Mouse (Mus musculus) CH12.LX (cell line): ENCODE measurements around the gene Usp46. TPM values are rescaled to one million over a fixed set of nuclear protein-coding genes. Genes with fewer than 3 reads are reported as not detected.

Experiments used
- DNase-seq: peaks from one replicate; pipeline ENCODE4 v3.0.0-alpha.2; 2013; ENCODE audit errors: extremely low read depth
- H3K27ac ChIP-seq: 2 replicates; pipeline ENCODE4 v1.5.1; 2012; ENCODE audit warnings: low read depth, mild to moderate bottlenecking, control low read depth, moderate library complexity; ENCODE audit not compliant: insufficient read depth
- H3K27me3 ChIP-seq: replicated peaks from 2 replicates; pipeline ENCODE3; 2012; ENCODE audit warnings: inconsistent platforms
- H3K36me3 ChIP-seq, 2 experiments: replicated peaks in 1 of 2; 2 replicates each; pipeline versions ENCODE3 to v1.6.1; 2012; ENCODE audit warnings: inconsistent platforms in 1 of 2, low read length in 1 of 2, mild to moderate bottlenecking in 1 of 2, mixed read lengths in 1 of 2, moderate library complexity in 1 of 2; ENCODE audit not compliant: control insufficient read depth in 1 of 2, insufficient read depth in 1 of 2
- H3K4me1 ChIP-seq, 2 experiments: 2 replicates each; pipeline ENCODE4 v1.6.1; 2012; ENCODE audit warnings: inconsistent platforms in 1 of 2, moderate library complexity in 1 of 2; ENCODE audit not compliant: insufficient read depth in 2 of 2, control insufficient read depth in 1 of 2
- H3K4me2 ChIP-seq: 2 replicates; pipeline ENCODE4 v1.6.1; 2012; ENCODE audit warnings: low read depth, mild to moderate bottlenecking, control low read depth; ENCODE audit not compliant: poor library complexity, insufficient read depth, severe bottlenecking
- H3K4me3 ChIP-seq, 3 experiments: fragments of 150-350 bp in 1 of 3; sonication (generic) in 1 of 3; replicated peaks in 1 of 3; 2 replicates each; pipeline versions ENCODE3 to v1.5.1; 2011 to 2012; ENCODE audit warnings: low read depth in 2 of 3, low read length in 2 of 3, mild to moderate bottlenecking in 2 of 3, moderate library complexity in 2 of 3, control low read depth in 1 of 3, improper control_type of control experiment in 1 of 3, inconsistent platforms in 1 of 3, mixed read lengths in 1 of 3; ENCODE audit not compliant: poor library complexity in 1 of 3
- H3K79me2 ChIP-seq: replicated peaks from 2 replicates; pipeline ENCODE4 v1.6.1; 2012; ENCODE audit warnings: mild to moderate bottlenecking, moderate library complexity; ENCODE audit not compliant: control insufficient read depth, poor library complexity, insufficient read depth, severe bottlenecking; ENCODE audit errors: extremely low read depth
- H3K9ac ChIP-seq: 2 replicates; pipeline ENCODE4 v1.6.1; 2012; ENCODE audit warnings: low read depth, mild to moderate bottlenecking, control low read depth, moderate library complexity; ENCODE audit not compliant: insufficient read depth
- H3K9me3 ChIP-seq: replicated peaks from 2 replicates; pipeline ENCODE3; 2012; ENCODE audit warnings: low read length, inconsistent platforms, mixed read lengths
- BHLHE40 ChIP-seq: IDR thresholded peaks from 2 replicates; pipeline ENCODE4 v1.6.1; 2011; ENCODE audit warnings: mild to moderate bottlenecking, low read depth, low read length, improper control_type of control experiment
- CHD2 ChIP-seq: IDR thresholded peaks from 2 replicates; pipeline ENCODE4 v1.6.1; 2011; ENCODE audit warnings: low read length, improper control_type of control experiment
- CTCF ChIP-seq, 2 experiments: IDR thresholded peaks in 1 of 2; conservative IDR thresholded peaks in 1 of 2; 2 replicates each; pipeline ENCODE4 v1.5.1; 2011 to 2012; ENCODE audit warnings: low read depth in 2 of 2, low read length in 2 of 2, improper control_type of control experiment in 1 of 2, inconsistent platforms in 1 of 2, mild to moderate bottlenecking in 1 of 2, moderate library complexity in 1 of 2
- E2F4 ChIP-seq: IDR thresholded peaks from 2 replicates; pipeline ENCODE4 v1.6.1; 2011; ENCODE audit warnings: low read depth, low read length, improper control_type of control experiment; ENCODE audit not compliant: insufficient replicate concordance
- ELF1 ChIP-seq: IDR thresholded peaks from 2 replicates; pipeline ENCODE4 v1.6.1; 2014; ENCODE audit warnings: low read depth, mild to moderate bottlenecking, inconsistent platforms, low read length, improper control_type of control experiment
- EP300 ChIP-seq: IDR thresholded peaks from 2 replicates; pipeline ENCODE4 v1.6.1; 2011; ENCODE audit warnings: low read length, improper control_type of control experiment
- HCFC1 ChIP-seq: IDR thresholded peaks from 2 replicates; pipeline ENCODE4 v1.6.1; 2012; ENCODE audit warnings: low read depth, mild to moderate bottlenecking, inconsistent platforms, low read length, improper control_type of control experiment
- MYC ChIP-seq: IDR thresholded peaks from 2 replicates; pipeline ENCODE4 v1.6.1; 2011; ENCODE audit warnings: low read depth, mild to moderate bottlenecking, improper control_type of control experiment, low read length
- NRF1 ChIP-seq: IDR thresholded peaks from 2 replicates; pipeline ENCODE4 v1.6.1; 2014; ENCODE audit warnings: low read depth, mild to moderate bottlenecking, inconsistent platforms, low read length, improper control_type of control experiment, moderate library complexity
- POLR2AphosphoS2 ChIP-seq: IDR thresholded peaks from 2 replicates; pipeline ENCODE4 v1.6.1; 2011; ENCODE audit warnings: low read depth, low read length, improper control_type of control experiment
- RCOR1 ChIP-seq: conservative IDR thresholded peaks from 2 replicates; pipeline ENCODE4 v1.6.1; 2012; ENCODE audit warnings: low read depth, mild to moderate bottlenecking, inconsistent platforms, low read length, improper control_type of control experiment
- SMC3 ChIP-seq: IDR thresholded peaks from 2 replicates; pipeline ENCODE4 v1.6.1; 2011; ENCODE audit warnings: low read depth, low read length, improper control_type of control experiment
- UBTF ChIP-seq: IDR thresholded peaks from 2 replicates; pipeline ENCODE4 v1.6.1; 2012; ENCODE audit warnings: low read depth, mild to moderate bottlenecking, inconsistent platforms, low read length, improper control_type of control experiment, moderate library complexity
- USF1 ChIP-seq: IDR thresholded peaks from 2 replicates; pipeline ENCODE4 v1.6.1; 2014; ENCODE audit warnings: low read depth, mild to moderate bottlenecking, inconsistent platforms, low read length, improper control_type of control experiment
- ZC3H11A ChIP-seq: IDR thresholded peaks from 2 replicates; pipeline ENCODE4 v1.6.1; 2012; ENCODE audit warnings: low read depth, mild to moderate bottlenecking, inconsistent platforms, low read length, improper control_type of control experiment
- dilution Hi-C: fragments of 300-500 bp; cut with MboI; formaldehyde crosslinking; loops from 2 replicates; pipeline ENCODE4 v1.14.3; 2020; ENCODE audit warnings: low sequenced_read_pairs; ENCODE audit not compliant: extremely low pct_unique_long_range_greater_than_20kb, extremely low pct_ligation_motif_present
- in situ Hi-C: fragments of 300-500 bp; cut with MboI; formaldehyde crosslinking; loops from 3 replicates; pipeline ENCODE4 v1.14.3; 2019; ENCODE audit warnings: low sequenced_read_pairs, low pct_ligation_motif_present, low pct_unique_long_range_greater_than_20kb, mixed read lengths
- polyA plus RNA-seq: library from polyadenylated mRNA; unstranded; fragments of >175 nt; gene quantifications from 2 replicates; pipeline ENCODE4 v1.2.1, GENCODE M21; 2012; ENCODE audit warnings: low read depth; ENCODE audit not compliant: insufficient read length
- total RNA-seq, 2 experiments: library from RNA; depleted of rRNA; stranded (reverse); fragments of 300-350 nt in 1 of 2; fragments of >200 nt in 1 of 2; gene quantifications; 2 replicates each; pipeline ENCODE4 v1.2.3; 2012 to 2014

Gene Usp46
- total and polyA plus RNA-seq, 3 experiments = 5.1 to 16.3 (median 15.6) TPM

DNA sequence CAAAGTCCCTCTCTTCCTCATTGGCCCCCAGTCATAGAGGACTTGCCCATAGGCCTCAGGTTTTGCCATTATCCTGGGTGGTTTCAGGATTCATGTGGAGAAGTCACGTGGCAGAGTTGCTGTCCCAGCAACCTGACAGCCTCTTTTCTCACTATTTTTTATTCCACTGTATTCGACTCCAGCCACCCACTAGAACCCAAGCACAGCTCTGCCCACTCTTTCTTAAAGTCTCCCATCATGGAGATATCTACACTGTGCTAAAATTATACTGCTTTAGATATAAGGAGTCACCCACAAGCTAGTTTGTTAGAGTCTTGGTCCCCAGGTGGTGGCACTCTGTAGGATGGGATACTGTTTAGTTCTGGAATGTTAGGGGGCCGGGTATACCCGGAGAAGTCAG is 27.7 kb downstream of the Usp46 start:
- peaks cover 0 to 30% of the 10 kb centered on the region in 2 experiments; a peak in 3 of 4 replicates for H3K4me1 ChIP-seq

DNA sequence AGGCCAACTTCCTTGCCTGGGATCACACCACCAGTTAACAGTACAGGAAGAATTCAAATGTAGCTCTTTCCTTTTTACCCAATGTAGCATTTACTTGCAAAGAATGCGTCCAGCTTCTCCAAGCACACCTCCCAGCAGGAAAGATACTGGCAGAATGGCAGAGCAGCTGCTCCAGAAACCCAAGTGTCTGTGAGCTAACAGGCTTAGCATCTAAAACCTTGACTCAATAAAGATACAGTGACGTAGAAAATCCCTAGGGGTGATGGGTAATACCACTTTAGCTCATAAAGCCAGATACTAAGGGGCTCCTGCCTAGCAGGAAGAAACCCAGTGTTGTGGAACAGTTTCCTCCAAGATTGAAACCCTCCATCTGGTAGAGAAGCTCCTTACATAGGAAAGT is 32.8 kb downstream of the Usp46 start:
- H3K27me3 ChIP-seq = no peaks in the 10 kb centered on the region
- no peak for DNase-seq
- peaks cover 0 to 44% of the 10 kb centered on the region in 2 experiments for H3K36me3 ChIP-seq
- TF ChIP-seq NRF1 (no peak), MYC (no peak), EP300 (no peak), HCFC1 (no peak), UBTF (no peak), ZC3H11A (no peak), POLR2AphosphoS2 (no peak), RCOR1 (no peak)
- TF ChIP-seq, all 38 proteins: peak for 0
- Histone ChIP-seq H3K4me3 (no peak overlapping the region), H3K9ac (no peak overlapping the region), H3K4me2 (no peak overlapping the region), H3K27ac (no peak overlapping the region), H3K4me1 (peaks cover 0 to 15% of the 10 kb centered on the region in 2 experiments; a peak in 1 of 4 replicates), H3K79me2 (no peaks in the 10 kb centered on the region), H3K9me3 (peaks cover 3% of the 10 kb centered on the region)
- dilution Hi-C loops (no loop called here), in situ Hi-C loops (no loop called here)

More for the DNA sequence above, 27.7 kb downstream of the Usp46 start:
- no peak for DNase-seq
- no peak overlapping the region for H3K4me2 ChIP-seq
- dilution Hi-C loops (no loop called here), in situ Hi-C loops (no loop called here)
- H3K36me3 ChIP-seq = peaks cover 0 to 27% of the 10 kb centered on the region in 2 experiments
- H3K9me3 ChIP-seq = peaks cover 3% of the 10 kb centered on the region
- H3K79me2 ChIP-seq = no peaks in the 10 kb centered on the region
- TF ChIP-seq HCFC1 (no peak), CHD2 (no peak), ELF1 (no peak), POLR2AphosphoS2 (no peak), BHLHE40 (no peak)
- H3K4me3 ChIP-seq = no peak overlapping the region
- H3K27me3 ChIP-seq = no peaks in the 10 kb centered on the region
- H3K9ac ChIP-seq = no peak overlapping the region
- no peak overlapping the region for H3K27ac ChIP-seq

DNA sequence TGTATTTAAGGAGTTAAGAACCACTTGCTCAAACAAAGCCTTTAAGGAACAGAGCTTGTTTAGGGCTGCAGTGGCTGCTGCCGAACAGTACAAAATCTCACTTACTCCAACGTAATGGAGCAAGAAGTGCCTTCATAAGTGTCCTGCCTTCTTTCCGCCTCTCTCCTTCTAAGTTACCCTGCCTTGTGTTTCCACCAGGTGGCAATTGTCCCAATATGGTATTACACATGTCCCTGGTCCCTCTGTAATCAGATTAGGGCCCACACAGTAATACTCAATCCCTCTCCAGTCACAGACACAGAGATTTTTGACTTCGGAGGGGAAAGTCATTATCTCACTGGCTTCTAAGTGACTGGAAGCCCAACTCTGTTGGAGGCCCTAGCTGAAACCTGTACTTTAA is 34.1 kb downstream of the Usp46 start:
- no peaks in the 10 kb centered on the region for H3K27me3 ChIP-seq
- dilution Hi-C loops (no loop called here), in situ Hi-C loops (no loop called here)
- H3K27ac ChIP-seq = no peak overlapping the region
- H3K9me3 ChIP-seq = peaks cover 3% of the 10 kb centered on the region
- no peak overlapping the region for H3K4me3 ChIP-seq
- H3K9ac ChIP-seq = no peak overlapping the region
- no peak for DNase-seq
- no peak overlapping the region for H3K4me2 ChIP-seq
- TF ChIP-seq CTCF (conservative IDR thresholded peaks at IDR 0.05 in 1 of 2, IDR thresholded peaks at IDR 0.05 in 1 of 2; ENCODE audit: low read depth in 2 of 2, low read length in 2 of 2) (peak in 1 of 2 experiments; percentile 14; a peak in 1 of 4 replicates), E2F4 (no peak), USF1 (no peak), HCFC1 (no peak), SMC3 (no peak; the same call in 1 of the 2 replicates)
- H3K79me2 ChIP-seq = no peaks in the 10 kb centered on the region
- H3K36me3 ChIP-seq = peaks cover 0 to 45% of the 10 kb centered on the region in 2 experiments
- peaks cover 0 to 10% of the 10 kb centered on the region in 2 experiments; a peak in 1 of 4 replicates for H3K4me1 ChIP-seq
